Mouse (Mus musculus) lung, postnatal 10 days (tissue): ENCODE data around the gene Pqlc2.

Experiments used
- DNase-seq: peaks from one replicate; pipeline ENCODE4 v3.0.0; 2021

The Pqlc2 gene

DNA sequence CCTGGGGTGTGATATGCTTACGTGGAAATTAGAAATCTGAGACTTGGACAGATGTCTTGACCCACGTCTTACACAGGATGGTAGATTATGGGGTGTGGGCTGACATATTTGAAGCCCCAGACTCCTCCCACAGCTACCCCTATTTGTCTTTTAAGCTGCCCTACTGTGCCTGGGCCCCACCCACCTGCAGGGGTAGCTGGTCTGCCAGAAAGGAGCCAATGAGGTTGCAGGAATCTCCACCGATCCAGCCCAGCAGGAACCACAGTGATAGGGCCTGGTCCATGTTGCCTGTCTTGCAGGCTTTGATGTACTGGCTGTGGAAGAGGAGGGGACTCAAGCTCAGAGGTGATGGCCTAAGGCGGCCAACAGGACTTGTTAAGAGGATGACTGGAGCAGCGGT is 8.3 kb downstream of the Pqlc2 start:
- DNase-seq = no peak

DNA sequence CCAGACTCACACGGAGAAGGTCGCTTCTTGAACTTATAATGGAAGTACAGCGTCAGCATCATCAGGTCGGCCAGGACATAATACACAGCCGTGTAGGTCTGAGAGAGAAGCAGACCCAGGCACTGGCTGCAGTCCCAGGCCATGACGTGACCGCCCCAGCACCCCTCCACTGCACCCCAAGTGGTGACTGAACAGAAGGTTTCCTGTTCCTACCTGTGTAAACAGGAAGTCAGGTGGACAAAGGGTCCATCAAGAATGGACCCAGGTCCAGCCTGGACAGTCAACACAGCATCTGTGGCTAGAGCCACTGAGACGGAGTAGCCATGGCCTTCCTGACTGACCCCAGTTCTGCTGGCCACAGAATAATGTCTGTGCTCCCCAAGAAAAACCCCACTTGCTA is 8.7 kb downstream of the Pqlc2 start:
- no peak for DNase-seq

DNA sequence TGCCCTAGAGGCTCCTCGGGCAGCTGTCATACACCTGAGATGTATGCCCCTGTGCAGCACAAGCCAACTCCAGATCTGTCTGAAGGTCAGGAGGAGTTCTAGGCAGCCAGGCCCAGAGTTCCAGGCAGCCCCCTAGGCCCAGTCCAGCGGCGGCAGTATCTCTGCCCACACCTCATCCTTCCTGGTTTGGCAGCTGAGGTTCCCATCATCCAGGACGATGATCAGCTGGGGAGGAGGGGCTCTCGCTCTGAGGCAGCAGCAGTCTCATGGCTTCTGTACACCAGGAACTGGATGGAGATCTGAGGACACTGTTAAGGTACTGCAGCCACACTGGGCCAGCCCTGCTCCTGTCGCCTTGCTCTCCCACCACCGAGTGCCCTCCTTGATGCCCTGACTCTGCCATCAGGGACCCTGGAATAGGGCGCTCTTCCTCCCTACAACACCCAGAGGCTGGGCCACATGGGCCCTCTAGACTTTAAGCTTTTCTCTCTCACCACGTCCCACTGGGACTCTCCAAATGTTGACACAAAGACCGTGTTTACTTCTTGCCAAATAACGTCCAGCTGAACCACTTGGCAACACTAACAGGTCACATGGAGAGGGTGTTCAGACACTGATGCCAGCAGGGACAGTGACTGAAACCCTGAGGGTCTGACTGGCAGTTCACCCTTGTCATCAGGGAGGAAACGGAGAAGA is 11.7 kb downstream of the Pqlc2 start:
- DNase-seq = peak; percentile 65

DNA sequence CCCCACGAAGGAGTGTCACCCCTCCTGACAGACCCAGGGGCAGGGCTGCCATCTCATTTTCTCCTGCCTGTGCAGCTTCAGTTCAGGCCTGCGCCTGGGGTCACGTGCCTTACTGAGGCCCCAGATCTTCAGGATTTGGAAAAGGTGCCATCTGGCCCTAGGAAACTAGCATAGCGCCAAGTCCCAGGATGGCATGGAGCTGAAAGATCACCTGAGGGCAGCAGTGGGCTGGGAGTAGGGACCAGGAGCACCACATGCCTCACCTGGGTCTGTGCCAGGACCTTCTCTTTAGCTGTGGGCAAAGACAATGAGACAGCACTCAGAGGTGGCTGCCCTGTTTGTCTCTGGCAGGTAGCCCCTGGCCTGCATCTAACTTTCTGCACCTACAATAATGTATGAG is 12.9 kb downstream of the Pqlc2 start:
- DNase-seq = peak; percentile 55

DNA sequence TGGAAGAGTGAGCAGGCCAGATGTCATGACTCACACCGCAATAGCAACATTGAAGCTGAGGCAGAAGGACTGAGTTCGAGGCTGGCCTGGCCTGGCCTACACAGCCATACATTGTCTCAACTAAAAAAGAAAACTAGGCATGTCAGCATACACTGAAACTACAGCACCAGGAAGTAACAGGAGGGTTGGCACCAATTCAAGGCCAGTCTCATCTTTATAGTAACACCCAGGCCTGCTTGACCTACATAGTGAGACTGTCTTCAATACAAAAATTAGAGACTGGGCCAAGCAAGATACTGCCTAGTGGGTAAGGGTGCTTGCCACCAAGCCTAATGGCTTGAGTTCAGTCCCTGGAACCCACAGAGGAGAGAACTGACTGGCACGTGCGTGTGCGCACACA is 18.5 kb downstream of the Pqlc2 start:
- peak; percentile 27 for DNase-seq

DNA sequence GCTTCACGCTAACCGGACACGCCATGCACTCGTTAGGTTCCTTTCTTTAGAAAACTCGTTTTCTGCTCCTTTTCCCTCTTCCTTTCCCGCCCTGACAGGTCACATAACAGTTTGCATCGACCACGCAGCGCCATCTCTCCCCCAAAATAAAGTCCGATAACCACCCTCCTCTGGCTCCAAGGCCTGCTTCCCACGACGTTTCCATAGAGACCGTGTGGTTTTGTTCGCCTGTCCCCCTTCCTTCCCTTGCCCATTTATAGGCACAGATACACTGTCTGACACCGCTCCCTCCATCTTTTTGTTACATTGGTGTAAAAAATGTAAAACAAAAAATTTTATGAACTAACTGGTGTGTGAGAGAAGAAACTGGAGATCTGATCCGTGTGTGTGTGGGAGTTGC is 19.4 kb downstream of the Pqlc2 start:
- no peak for DNase-seq

DNA sequence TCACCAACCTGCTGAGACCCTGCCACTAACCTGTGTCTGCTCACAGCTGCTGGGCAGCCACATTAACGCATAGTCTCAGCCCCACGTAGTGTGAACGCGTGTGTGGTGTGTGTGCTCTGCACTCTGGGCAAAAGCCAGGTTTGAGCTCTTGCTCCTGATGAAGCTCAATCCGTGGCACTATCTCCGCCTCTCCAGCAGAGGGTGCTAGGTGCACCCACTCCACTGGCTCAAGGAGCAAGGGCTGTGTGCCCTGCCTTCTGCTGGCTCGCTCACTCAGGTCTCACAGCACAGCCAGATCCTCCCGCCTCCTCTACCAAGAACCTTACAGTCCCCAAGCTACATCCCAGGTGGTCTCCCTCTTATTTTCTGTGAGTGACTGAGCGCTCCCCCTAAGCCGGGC is 21.5 kb downstream of the Pqlc2 start:
- DNase-seq = peak; percentile 77

DNA sequence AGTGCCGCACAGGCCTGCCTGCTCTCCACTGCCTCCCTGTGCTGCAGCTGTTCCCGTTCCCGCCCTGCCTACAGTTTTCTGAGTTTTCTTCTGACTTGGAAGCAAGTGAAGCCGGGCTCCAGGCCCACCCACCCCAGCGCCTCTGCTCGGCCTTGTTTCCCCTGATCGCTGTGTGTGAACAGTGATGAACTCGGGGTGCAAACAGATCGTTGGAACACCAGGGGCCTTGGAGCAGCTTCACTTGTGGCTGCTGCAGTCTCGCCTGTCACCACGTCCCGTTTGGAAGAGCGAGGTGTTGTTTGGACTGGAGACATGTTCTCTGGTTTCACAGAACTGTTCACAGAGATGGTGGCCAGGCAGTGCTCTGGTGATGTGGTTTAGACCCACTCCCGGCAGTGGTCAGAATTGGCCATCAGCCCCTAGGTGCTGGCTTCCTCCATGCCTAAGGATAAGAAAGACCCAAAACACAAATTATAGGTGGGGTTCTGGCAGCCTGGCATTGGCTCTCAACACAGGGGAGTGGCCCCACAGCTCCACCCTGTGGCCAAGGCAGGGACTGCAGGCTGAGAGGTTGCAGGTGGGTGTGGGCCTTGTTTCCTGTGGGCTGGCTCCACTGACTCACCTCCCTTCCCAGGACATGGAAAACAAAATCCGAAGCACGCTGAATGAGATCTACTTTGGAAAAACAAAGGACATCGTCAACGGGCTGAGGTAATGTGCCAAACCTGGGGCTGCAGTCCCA is 23.2 kb downstream of the Pqlc2 start:
- DNase-seq = peak; percentile 90

DNA sequence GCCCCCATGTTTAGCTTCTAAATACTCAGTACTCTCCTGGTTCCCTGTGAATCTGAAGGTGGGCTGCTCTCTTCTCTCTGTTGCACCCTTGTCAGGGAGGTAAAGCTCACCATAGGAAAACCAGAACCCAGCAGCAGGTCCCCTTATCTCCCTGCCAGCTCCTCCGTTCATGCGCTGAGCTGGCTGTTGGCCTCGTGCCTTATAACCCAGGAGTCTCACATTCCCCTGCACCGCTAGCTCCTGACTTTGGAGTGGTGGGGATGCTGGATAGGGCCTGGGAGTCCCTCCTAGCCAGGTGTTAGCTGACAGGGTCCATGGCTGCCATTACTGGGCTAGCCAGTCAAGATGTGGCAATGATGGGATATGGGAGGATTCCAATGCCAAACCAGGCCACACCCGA is 24.3 kb downstream of the Pqlc2 start:
- DNase-seq = no peak

DNA sequence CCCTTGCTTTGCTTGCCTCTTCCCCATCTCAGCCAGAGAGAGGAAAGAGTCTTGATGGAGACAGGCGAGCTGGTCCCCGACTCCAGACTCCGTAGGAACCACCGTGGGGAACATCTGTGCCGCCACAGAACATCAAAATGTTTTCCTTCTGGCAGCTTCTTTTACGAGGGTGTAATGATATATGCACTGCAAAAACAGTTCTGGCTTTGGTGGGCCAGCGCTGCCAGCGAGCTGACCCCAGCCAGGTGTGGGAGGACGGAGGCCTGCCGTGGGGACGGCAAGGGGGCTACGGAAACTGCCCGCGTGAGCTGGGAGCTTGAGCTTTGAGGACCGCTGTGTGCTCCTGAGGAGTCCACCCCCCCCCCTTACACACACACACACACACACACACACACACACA is 25.6 kb downstream of the Pqlc2 start:
- no peak for DNase-seq

DNA sequence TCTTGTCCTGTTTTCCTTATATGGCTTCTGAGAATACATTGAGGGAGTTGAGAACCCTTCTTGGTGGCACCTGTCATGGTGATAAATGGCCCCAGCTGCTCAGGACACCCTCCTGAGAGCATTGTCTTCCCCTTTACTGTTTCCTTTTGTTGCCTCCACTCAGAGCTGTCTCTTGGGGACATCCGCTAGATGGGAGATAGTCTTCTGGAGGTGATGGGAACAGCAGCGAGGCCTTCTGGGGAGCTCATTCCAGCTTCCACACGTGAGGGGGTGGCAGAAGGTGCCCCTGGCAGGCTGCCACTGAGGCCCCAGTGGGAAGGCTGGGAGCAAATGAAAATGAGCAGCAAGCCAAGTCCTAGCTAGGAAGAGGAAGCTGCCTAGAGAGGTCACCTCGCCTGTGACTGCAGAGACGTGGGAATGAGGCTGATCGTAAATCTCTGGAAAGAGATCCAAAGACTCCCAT is 27.5 kb downstream of the Pqlc2 start:
- peak; percentile 22 for DNase-seq

DNA sequence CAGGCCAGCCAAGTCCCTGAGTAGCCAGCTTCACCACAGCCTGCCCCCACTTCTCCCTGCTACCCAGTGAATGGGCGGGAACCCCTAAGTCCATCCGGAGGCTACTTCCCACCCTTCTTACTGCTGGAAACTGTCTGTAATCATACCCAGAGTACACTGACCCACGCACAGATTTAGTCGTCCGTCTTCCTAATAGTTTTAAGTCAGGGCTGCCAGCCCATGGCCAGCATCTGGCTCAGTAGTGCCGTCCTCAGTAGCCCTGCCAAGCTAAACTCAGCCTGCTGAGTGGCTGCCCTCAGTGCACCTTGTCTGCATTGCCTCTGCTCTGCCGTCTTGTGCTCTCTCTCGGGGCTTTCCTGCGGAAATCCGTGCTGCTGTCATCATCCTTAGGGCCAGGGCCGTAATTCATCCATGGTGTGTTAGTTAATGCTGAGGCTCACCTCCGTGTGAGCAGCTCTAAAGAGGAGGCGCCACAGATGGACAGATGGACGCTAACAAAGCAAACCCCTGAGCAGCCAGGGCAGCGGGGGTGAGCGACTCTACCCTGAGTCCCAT is 28.6 kb downstream of the Pqlc2 start:
- DNase-seq = no peak

DNA sequence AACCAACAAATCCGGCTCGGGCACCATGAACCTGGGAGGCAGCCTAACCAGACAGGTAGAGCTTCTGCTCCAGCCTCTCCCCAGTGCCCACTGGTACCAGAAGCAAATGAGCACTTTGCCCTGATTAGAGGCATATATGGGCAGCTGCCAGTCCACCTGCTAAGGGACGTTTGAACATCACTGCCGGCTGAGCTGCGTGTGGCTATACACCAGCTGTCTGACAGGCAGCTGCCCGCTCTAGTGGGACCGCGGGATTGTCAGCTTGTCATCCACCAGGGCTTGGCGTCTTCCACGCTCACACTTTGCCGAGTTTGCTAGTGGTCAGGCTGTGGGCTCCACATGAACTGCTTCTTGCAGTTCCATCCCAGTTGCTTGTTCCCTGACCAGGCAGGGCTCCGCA is 30.0 kb downstream of the Pqlc2 start:
- no peak for DNase-seq

DNA sequence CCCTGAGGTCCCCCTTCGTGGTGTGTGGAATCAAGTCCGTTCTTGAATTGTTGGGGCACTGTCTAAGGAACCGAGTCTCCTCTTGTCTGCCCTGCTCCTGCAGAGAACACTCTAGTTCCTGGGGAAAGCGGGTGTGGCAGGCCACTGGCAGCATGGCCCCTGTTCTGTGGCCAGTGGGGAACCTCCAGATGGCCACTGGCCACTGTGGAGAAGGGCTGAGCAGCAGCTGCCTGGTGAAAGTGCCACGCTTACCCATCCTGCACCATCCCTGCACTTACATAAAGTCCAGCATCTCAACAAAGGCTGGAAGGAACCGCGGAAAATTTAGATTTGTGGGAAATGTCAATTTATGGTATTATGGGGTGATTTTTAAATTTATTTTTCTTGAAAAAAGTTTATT is 34.1 kb downstream of the Pqlc2 start:
- DNase-seq = no peak

DNA sequence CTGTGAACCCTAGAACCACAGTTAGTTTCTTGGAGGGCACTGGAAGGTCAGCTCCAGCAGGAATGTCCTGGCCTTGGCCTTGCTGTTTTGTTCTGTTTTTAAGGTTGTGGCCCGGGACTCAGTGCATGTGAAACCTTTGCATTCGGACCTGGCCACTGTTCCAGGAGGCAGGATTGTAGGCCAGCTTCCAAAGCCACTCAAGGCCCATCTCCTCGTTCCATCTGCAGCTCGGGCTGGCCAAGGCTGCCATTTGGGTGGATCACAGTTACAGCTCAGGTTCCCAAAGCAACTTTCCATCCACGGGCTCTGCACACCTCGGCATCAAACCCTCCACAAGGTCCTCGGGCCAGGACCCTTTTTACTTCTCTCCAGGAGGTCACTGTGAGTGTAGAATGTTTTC is 35.9 kb downstream of the Pqlc2 start:
- DNase-seq = no peak

DNA sequence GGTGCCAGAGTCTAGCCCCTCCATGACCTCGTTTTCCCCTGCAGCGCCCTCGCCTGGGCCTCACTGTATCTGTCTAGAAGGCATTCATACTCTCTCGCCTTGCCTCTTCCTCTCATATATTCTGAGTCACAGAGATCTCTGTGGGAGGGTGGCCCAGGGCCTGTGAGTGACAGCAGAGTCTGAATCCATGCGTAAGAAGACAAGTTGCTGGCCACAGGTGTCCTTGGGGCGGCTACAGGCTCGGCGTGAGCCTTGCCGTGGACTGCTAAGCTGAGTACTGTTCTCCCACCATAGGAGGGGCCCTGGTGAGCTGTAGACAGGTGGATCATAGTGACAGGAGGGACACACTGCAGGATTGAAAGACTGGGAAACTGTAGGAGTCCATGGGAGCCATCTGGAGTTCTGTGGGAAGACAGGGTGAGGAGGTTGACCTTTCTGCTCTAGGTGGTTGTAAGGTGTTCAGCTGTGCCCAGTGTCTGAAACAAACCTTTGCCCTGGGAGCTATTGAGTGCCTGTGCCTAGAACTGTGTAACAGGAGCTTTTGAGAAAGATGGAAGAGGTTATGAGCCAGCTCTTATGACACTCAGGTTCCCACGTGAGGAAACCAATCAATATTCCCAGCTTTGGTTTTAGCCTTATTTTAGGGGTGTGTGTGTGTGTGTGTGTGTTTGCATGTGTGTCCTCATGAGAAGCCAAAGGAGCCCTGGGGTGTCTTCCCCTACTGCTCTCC is 37.4 kb downstream of the Pqlc2 start:
- DNase-seq = no peak

DNA sequence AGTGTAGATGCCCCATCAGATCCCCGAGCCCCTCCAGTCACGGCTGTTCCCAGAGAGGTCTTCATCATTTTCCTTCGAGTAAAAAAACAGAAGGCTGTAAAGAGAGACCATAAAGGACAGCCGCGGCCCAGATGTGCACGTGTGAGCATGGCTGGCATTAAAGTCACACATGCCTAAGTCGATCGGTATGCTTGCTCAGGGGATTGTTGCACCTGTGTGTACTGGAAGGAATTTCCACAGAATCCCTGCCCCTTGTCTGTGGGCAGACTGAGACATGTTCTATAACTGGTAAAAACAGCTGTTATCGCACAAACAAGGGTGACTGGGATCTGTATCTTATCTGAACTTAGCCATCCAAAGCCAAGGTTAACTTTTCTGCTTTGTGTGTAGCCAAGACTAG is 38.9 kb downstream of the Pqlc2 start:
- DNase-seq = no peak

DNA sequence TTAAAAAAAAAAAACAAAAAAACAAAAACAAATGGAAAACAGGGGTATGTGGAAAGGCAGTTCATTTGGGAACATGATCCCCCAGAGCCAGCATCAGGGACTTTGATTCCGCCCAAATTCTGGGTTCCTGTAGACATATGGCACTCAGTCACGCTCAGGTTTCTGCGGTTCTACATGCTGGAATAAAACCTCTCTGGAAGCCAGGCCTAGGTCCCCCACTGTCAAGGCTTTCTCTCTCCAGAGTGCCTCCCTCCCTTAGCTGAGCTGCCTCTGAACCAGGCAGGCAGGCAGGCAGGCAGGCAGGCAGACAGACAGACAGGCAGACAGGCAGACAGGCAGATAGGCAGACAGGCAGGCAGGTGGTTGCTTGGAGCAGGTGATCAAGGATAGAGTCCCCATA is 40.3 kb downstream of the Pqlc2 start:
- DNase-seq = no peak

DNA sequence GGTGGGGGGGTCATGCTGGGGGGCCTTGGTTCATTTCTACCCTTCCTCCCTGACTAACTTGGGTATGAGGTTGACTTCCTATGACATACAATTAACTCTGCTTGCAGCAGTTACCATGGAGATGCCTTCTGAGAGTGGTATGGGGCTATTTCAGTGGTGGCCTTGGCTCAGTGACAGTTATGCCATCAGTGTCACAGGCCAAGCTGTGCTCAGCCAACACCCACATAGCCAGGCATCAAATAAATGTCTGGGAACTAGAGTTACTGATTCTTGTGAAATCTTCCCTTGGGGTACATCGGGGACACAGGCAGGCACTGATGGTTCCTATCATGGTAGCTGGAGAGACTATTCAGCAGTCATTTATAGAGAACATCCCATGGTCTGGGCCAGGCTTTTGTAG is 42.3 kb downstream of the Pqlc2 start:
- no peak for DNase-seq

DNA sequence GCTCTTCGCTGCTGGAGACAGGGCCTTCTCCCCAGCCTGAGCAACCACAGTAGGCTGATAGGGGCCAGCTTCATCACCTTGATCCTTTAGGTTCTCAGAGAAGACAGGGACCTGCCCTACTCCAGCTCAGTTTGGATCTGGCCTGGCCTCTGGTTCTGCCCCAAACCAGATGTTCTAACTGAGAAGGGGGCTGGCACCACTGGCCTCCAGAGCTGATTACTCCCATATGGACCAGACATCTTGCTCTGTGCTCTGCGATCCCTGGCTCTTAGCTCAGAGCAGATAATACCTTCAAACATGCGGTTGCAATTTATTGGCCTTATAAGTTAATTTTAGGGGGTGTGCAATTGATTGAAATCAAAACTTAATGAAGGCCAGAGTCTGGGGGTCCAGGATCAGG is 43.2 kb downstream of the Pqlc2 start:
- DNase-seq = no peak

DNA sequence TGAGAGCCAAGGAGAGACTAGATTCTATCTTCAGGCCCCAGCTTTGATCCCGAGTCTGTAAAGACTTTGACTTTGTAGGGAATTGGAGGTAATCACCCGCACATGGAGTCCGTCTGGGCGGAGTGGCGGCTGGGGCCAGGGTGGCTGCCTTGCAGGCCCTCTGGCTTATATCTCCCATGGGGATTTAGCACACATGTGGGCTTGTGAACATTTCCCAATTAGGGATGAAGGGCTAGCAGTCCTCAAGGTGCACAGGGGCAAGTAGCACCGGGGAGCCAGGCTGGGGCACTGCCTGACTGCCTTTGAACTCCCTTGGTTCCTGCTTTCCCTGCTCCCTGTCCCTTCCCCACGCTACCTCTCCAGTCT is 44.0 kb downstream of the Pqlc2 start:
- DNase-seq = no peak

DNA sequence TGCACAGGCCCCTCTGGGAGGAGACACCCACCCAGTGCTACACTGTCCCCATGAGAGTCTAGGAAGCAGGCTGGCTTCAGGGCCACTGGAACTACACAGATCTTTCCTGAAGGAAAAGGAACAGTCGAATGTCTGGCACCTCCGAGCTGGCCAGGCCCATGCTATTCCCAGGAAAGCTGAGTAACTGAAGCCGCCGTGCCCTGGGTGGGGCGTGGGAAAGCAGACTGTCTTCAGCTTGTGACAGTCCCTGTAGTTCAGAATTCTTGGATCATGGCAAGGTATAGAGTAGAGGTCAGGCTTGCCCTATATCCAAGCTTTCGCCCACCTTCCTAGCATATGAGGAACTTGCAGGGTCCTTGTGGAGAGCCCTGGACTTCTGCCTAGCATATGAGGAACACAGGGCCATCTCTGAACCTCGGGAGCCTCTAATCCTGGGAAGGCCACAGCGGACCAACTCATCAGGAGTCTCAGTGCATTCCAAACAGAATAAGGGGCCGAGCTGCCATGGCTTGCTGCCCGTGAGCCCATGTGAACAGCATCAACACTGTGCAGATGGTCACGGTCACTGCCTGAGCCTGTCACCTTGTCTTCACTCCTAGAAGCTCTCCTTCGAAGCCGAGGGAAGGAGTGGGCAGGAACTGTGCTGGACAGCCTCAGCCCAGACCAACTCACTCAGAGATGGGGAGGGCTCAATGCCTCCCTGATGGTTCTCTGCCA is 44.6 kb downstream of the Pqlc2 start:
- no peak for DNase-seq

DNA sequence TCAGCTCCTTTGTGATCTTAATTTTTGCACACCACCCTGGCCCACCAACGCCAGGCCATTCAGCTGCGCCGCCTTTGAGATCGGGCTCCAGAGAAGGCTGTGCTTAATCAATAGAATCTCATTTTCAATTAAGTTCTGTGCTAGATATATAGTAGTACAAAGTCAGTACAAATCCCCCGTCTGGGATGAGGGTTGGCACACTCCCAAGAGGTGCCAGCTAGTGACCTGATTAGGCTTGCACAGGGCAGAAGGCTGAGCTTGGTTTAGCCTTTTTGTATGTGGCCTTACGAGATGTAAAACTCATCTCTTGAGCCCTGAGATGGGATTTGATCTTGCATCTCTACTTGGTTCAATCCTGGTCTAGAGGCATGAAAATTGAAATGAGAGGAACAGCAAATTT is 47.5 kb downstream of the Pqlc2 start:
- DNase-seq = no peak
